Mouse (Mus musculus): ENCODE measurements at regions not wholly inside any gene's neighbourhood (a gene's known extent, or its start where the extent isn't known, plus 50 kb on each side); places are given as distances from the start of the nearest gene placed in this dataset.
A peak's percentile ranks its signal among the peaks of the same experiment; 100 is the strongest.

- WGBS (ENCODE audit: insufficient replicate concordance), result 47% methylated on average over 8 of the region's 8 CpGs
- Histone ChIP-seq H3K36me3 (replicated peaks) (no peaks in the 10 kb centered on the region), H3K9me3 (replicated peaks) (no peaks in the 10 kb centered on the region), H3K9ac (no peak overlapping the region), H3K4me3 (replicated peaks) (no peak overlapping the region), H3K4me2 (no peak overlapping the region), H3K4me1 (replicated peaks) (peaks cover 15% of the 10 kb centered on the region), H3K27ac (replicated peaks) (no peak overlapping the region), H3K27me3 (no peaks in the 10 kb centered on the region)
- no peak for ATAC-seq (ENCODE audit: insufficient read depth)
Observed at GRCm38 (mm10) chr1:61378240-61378639, 260.4 kb upstream of the Pard3b start.

- H3K4me2 ChIP-seq, result no peak overlapping the region
- no peak overlapping the region for H3K9ac ChIP-seq
- WGBS (ENCODE audit: insufficient replicate concordance), result 54% methylated on average over 21 of the region's 21 CpGs
- no peaks in the 10 kb centered on the region for H3K9me3 ChIP-seq (replicated peaks)
- no peaks in the 10 kb centered on the region for H3K36me3 ChIP-seq (replicated peaks)
- H3K27me3 ChIP-seq, result no peaks in the 10 kb centered on the region
- H3K4me1 ChIP-seq (replicated peaks), result peaks cover 9% of the 10 kb centered on the region
- H3K4me3 ChIP-seq (replicated peaks), result no peak overlapping the region
- 0 out of 2 replicates have a peak, but pooled peaks have one; percentile 28 for ATAC-seq (ENCODE audit: insufficient read depth)
- H3K27ac ChIP-seq (replicated peaks), result no peak overlapping the region
Observed at GRCm38 (mm10) chr1:61379771-61380517, 258.7 kb upstream of the Pard3b start.

- Histone ChIP-seq H3K36me3 (replicated peaks) (no peaks in the 10 kb centered on the region), H3K4me2 (no peak overlapping the region), H3K4me1 (replicated peaks) (no peaks in the 10 kb centered on the region), H3K27me3 (no peaks in the 10 kb centered on the region), H3K27ac (replicated peaks) (no peak overlapping the region), H3K4me3 (replicated peaks) (no peak overlapping the region), H3K9ac (no peak overlapping the region), H3K9me3 (replicated peaks) (no peaks in the 10 kb centered on the region)
- 40% methylated on average over 4 of the region's 4 CpGs for WGBS (ENCODE audit: insufficient replicate concordance)
- no peak for ATAC-seq (ENCODE audit: insufficient read depth)
Observed at GRCm38 (mm10) chr1:61387587-61387986, 251.0 kb upstream of the Pard3b start.

- no peak for ATAC-seq (ENCODE audit: insufficient read depth)
- Histone ChIP-seq H3K9me3 (replicated peaks) (no peaks in the 10 kb centered on the region), H3K36me3 (replicated peaks) (no peaks in the 10 kb centered on the region), H3K27me3 (no peaks in the 10 kb centered on the region), H3K27ac (replicated peaks) (no peak overlapping the region), H3K4me3 (replicated peaks) (no peak overlapping the region), H3K4me2 (no peak overlapping the region), H3K9ac (no peak overlapping the region), H3K4me1 (replicated peaks) (no peaks in the 10 kb centered on the region)
- WGBS (ENCODE audit: insufficient replicate concordance), result 59% methylated on average over 6 of the region's 6 CpGs
Observed at GRCm38 (mm10) chr1:61397796-61398195, 240.8 kb upstream of the Pard3b start.

- H3K9ac ChIP-seq, result no peak overlapping the region
- no peaks in the 10 kb centered on the region for H3K27me3 ChIP-seq
- 30% methylated on average over 8 of the region's 8 CpGs for WGBS (ENCODE audit: insufficient replicate concordance)
- H3K9me3 ChIP-seq (replicated peaks), result no peaks in the 10 kb centered on the region
- no peak overlapping the region for H3K27ac ChIP-seq (replicated peaks)
- H3K4me1 ChIP-seq (replicated peaks), result no peaks in the 10 kb centered on the region
- peak overlapping the region; percentile 41 for H3K4me2 ChIP-seq
- H3K4me3 ChIP-seq (replicated peaks), result no peak overlapping the region
- ATAC-seq (ENCODE audit: insufficient read depth), result no peak
- no peaks in the 10 kb centered on the region for H3K36me3 ChIP-seq (replicated peaks)
Observed at GRCm38 (mm10) chr1:61402339-61402738, 236.3 kb upstream of the Pard3b start.

- Histone ChIP-seq H3K9ac (no peak overlapping the region), H3K4me3 (replicated peaks) (no peak overlapping the region), H3K27ac (replicated peaks) (no peak overlapping the region), H3K36me3 (replicated peaks) (no peaks in the 10 kb centered on the region), H3K27me3 (no peaks in the 10 kb centered on the region), H3K4me1 (replicated peaks) (no peaks in the 10 kb centered on the region), H3K9me3 (replicated peaks) (no peaks in the 10 kb centered on the region), H3K4me2 (no peak overlapping the region)
- 54% methylated on average over 9 of the region's 9 CpGs for WGBS (ENCODE audit: insufficient replicate concordance)
- no peak for ATAC-seq (ENCODE audit: insufficient read depth)
Observed at GRCm38 (mm10) chr1:61407201-61407600, 231.4 kb upstream of the Pard3b start.

- Histone ChIP-seq H3K27me3 (no peaks in the 10 kb centered on the region), H3K4me3 (replicated peaks) (no peak overlapping the region), H3K27ac (replicated peaks) (no peak overlapping the region), H3K9ac (no peak overlapping the region), H3K4me1 (replicated peaks) (no peaks in the 10 kb centered on the region), H3K4me2 (no peak overlapping the region), H3K9me3 (replicated peaks) (no peaks in the 10 kb centered on the region), H3K36me3 (replicated peaks) (no peaks in the 10 kb centered on the region)
- WGBS (ENCODE audit: insufficient replicate concordance), result 43% methylated on average over 2 of the region's 2 CpGs
- ATAC-seq (ENCODE audit: insufficient read depth), result no peak
Observed at GRCm38 (mm10) chr1:61414772-61415171, 223.9 kb upstream of the Pard3b start.

- no peak overlapping the region for H3K4me2 ChIP-seq
- no peak for ATAC-seq (ENCODE audit: insufficient read depth)
- no peak overlapping the region for H3K9ac ChIP-seq
- no peaks in the 10 kb centered on the region for H3K36me3 ChIP-seq (replicated peaks)
- H3K4me1 ChIP-seq (replicated peaks), result no peaks in the 10 kb centered on the region
- no peaks in the 10 kb centered on the region for H3K9me3 ChIP-seq (replicated peaks)
- 71% methylated on average over 20 of the region's 20 CpGs for WGBS (ENCODE audit: insufficient replicate concordance)
- H3K27ac ChIP-seq (replicated peaks), result no peak overlapping the region
- no peak overlapping the region for H3K4me3 ChIP-seq (replicated peaks)
- no peaks in the 10 kb centered on the region for H3K27me3 ChIP-seq
Observed at GRCm38 (mm10) chr1:61415426-61416195, 223.0 kb upstream of the Pard3b start.

- H3K9me3 ChIP-seq (replicated peaks), result no peaks in the 10 kb centered on the region
- H3K4me2 ChIP-seq, result no peak overlapping the region
- H3K4me1 ChIP-seq (replicated peaks), result no peaks in the 10 kb centered on the region
- no peak overlapping the region for H3K27ac ChIP-seq (replicated peaks)
- H3K4me3 ChIP-seq (replicated peaks), result no peak overlapping the region
- H3K9ac ChIP-seq, result no peak overlapping the region
- no peak for ATAC-seq (ENCODE audit: insufficient read depth)
- WGBS (ENCODE audit: insufficient replicate concordance), result 55% methylated on average over 5 of the region's 5 CpGs
- H3K36me3 ChIP-seq (replicated peaks), result no peaks in the 10 kb centered on the region
- H3K27me3 ChIP-seq, result no peaks in the 10 kb centered on the region
Observed at GRCm38 (mm10) chr1:61418396-61418795, 220.2 kb upstream of the Pard3b start.

- 40% methylated on average over 6 of the region's 6 CpGs for WGBS (ENCODE audit: insufficient replicate concordance)
- no peak for ATAC-seq (ENCODE audit: insufficient read depth)
- H3K36me3 ChIP-seq (replicated peaks), result no peaks in the 10 kb centered on the region
- H3K9ac ChIP-seq, result no peak overlapping the region
- H3K27ac ChIP-seq (replicated peaks), result no peak overlapping the region
- H3K27me3 ChIP-seq, result no peaks in the 10 kb centered on the region
- H3K4me3 ChIP-seq (replicated peaks), result no peak overlapping the region
- H3K9me3 ChIP-seq (replicated peaks), result no peaks in the 10 kb centered on the region
- H3K4me2 ChIP-seq, result no peak overlapping the region
- no peaks in the 10 kb centered on the region for H3K4me1 ChIP-seq (replicated peaks)
Observed at GRCm38 (mm10) chr1:61419839-61420238, 218.8 kb upstream of the Pard3b start.

GRCm38 (mm10) chr1:61423253-61423652 lies 215.4 kb upstream of the Pard3b start:
- H3K27me3 ChIP-seq, result no peaks in the 10 kb centered on the region
- ATAC-seq (ENCODE audit: insufficient read depth), result no peak
- no peaks in the 10 kb centered on the region for H3K4me1 ChIP-seq (replicated peaks)
- no peak overlapping the region for H3K9ac ChIP-seq
- H3K4me2 ChIP-seq, result no peak overlapping the region
- H3K4me3 ChIP-seq (replicated peaks), result no peak overlapping the region
- H3K9me3 ChIP-seq (replicated peaks), result no peaks in the 10 kb centered on the region
- H3K27ac ChIP-seq (replicated peaks), result no peak overlapping the region
- no peaks in the 10 kb centered on the region for H3K36me3 ChIP-seq (replicated peaks)

Data from liver, embryonic 15.5 days (tissue).